Comparison of ENCODE assay signal across 10 mouse cellular contexts in genomic region chr14:49234788-49235515, GRCm38 (mm10). TPM values are rescaled to one million over a fixed set of nuclear protein-coding genes. Genes with fewer than 3 reads are reported as not detected.
A peak's percentile ranks its signal among the peaks of the same experiment; 100 is the strongest.
DNase-seq lines count a peak whose midpoint lies in the region; ATAC-seq and TF ChIP-seq lines count a peak whose summit lies in the region.
"Had no signal": no experiment of that assay in that cellular context is flagged by ENCODE, and none has a peak within 500 bp of the region (broad histone marks: within the 10 kb centered on the region; RNA-seq: fewer than 3 reads in every experiment).

No protein-coding gene starts in this region.

- H3K4me3 ChIP-seq in midbrain, embryonic 10.5 days: no peak overlapping the region
- H3K4me3 ChIP-seq in midbrain, embryonic 15.5 days: no peak overlapping the region
- H3K4me3 ChIP-seq in heart, postnatal 0 days (ENCODE audit: low read depth, low read length): no peak overlapping the region
- H3K4me3 ChIP-seq in liver, postnatal 0 days (ENCODE audit: low read depth, low read length): no peak overlapping the region

- peaks cover 10% of the 10 kb centered on the region; the same call in 1 of the 2 replicates for H3K27me3 ChIP-seq in midbrain, embryonic 10.5 days (ENCODE audit: low read depth, poor library complexity, severe bottlenecking)
- H3K27me3 ChIP-seq in midbrain, embryonic 15.5 days (replicated peaks): peaks cover 8% of the 10 kb centered on the region
- no peaks in the 10 kb centered on the region for H3K27me3 ChIP-seq in heart, postnatal 0 days (ENCODE audit: control insufficient read depth, insufficient read depth, low read length)
- no peaks in the 10 kb centered on the region for H3K27me3 ChIP-seq in liver, postnatal 0 days (ENCODE audit: insufficient read depth, low read length)

- H3K9ac ChIP-seq in midbrain, embryonic 15.5 days: no peak overlapping the region
- H3K9ac ChIP-seq in heart, postnatal 0 days (replicated peaks; ENCODE audit: low read depth, low read length): no peak overlapping the region
- H3K9ac ChIP-seq in liver, postnatal 0 days (replicated peaks): no peak overlapping the region

- no peak for ATAC-seq in midbrain, embryonic 15.5 days (replicated peaks)
- ATAC-seq in heart, postnatal 0 days (ENCODE audit: insufficient read depth, low read depth): no peak
- ATAC-seq in liver, postnatal 0 days: no peak

- no peaks in the 10 kb centered on the region for H3K9me3 ChIP-seq in midbrain, embryonic 10.5 days (replicated peaks)
- H3K9me3 ChIP-seq in midbrain, embryonic 15.5 days: no peaks in the 10 kb centered on the region
- no peaks in the 10 kb centered on the region for H3K9me3 ChIP-seq in heart, postnatal 0 days (replicated peaks; ENCODE audit: control insufficient read depth, low read length)
- no peaks in the 10 kb centered on the region for H3K9me3 ChIP-seq in liver, postnatal 0 days (ENCODE audit: low read length)

- peaks cover 5% of the 10 kb centered on the region; the same call in 1 of the 2 replicates for H3K4me1 ChIP-seq in midbrain, embryonic 10.5 days
- H3K4me1 ChIP-seq in midbrain, embryonic 15.5 days: no peaks in the 10 kb centered on the region
- H3K4me1 ChIP-seq in heart, postnatal 0 days (ENCODE audit: control insufficient read depth, insufficient read depth): no peaks in the 10 kb centered on the region
- H3K4me1 ChIP-seq in liver, postnatal 0 days (ENCODE audit: insufficient read depth): no peaks in the 10 kb centered on the region

- 45% methylated on average over 9 of the region's 9 CpGs for WGBS in midbrain, embryonic 10.5 days
- 45% methylated on average over 9 of the region's 9 CpGs for WGBS in midbrain, embryonic 15.5 days
- WGBS in heart, postnatal 0 days: 42% methylated on average over 9 of the region's 9 CpGs
- WGBS in liver, postnatal 0 days (ENCODE audit: insufficient replicate concordance): 36% methylated on average over 9 of the region's 9 CpGs

- no peak for TF ChIP-seq POLR2A in brain, embryonic 14.5 days (IDR thresholded peaks at IDR 0.05; ENCODE audit: borderline replicate concordance, extremely low read depth, insufficient read depth, insufficient read length, poor library complexity, severe bottlenecking)

- no peak for TF ChIP-seq EP300 in heart, postnatal 0 days (IDR thresholded peaks at IDR 0.05; ENCODE audit: low read depth)
- TF ChIP-seq EP300 in liver, postnatal 0 days (IDR thresholded peaks at IDR 0.05; ENCODE audit: low read depth): no peak

- peak; percentile 7 to 68 for DNase-seq in adrenal gland, adult (ENCODE audit: inconsistent age in 2 of 2, low spot score in 1 of 2)
- DNase-seq in adrenal gland, adult 8-10 months: no peak
- peak; percentile 59 for DNase-seq in midbrain, embryonic 10.5 days (ENCODE audit: low spot score)
- DNase-seq in brain, embryonic 14.5 days (ENCODE audit: low read depth): peak; percentile 82
- DNase-seq in heart, postnatal 0 days (ENCODE audit: low spot score): peak; percentile 69
- peak; percentile 55 for DNase-seq in liver, postnatal 0 days
- peak; percentile 12 to 66 for DNase-seq in spleen, postnatal 10 days (ENCODE audit: low spot score in 2 of 2)

- no peak overlapping the region for H3K4me2 ChIP-seq in midbrain, embryonic 15.5 days
- no peak overlapping the region for H3K4me2 ChIP-seq in heart, postnatal 0 days (ENCODE audit: low read depth, low read length)
- no peak overlapping the region for H3K4me2 ChIP-seq in liver, postnatal 0 days (ENCODE audit: low read depth, low read length)

- H3K27ac ChIP-seq in midbrain, embryonic 10.5 days (replicated peaks): no peak overlapping the region
- H3K27ac ChIP-seq in midbrain, embryonic 15.5 days: no peak overlapping the region
- no peak overlapping the region for H3K27ac ChIP-seq in heart, postnatal 0 days (ENCODE audit: low read depth)
- H3K27ac ChIP-seq in liver, postnatal 0 days (ENCODE audit: low read depth): no peak overlapping the region

- peak; percentile 57; the same call in 1 of the 2 replicates for TF ChIP-seq CTCF in brain, embryonic 14.5 days (IDR thresholded peaks at IDR 0.05; ENCODE audit: borderline replicate concordance, extremely low read depth, insufficient read depth, insufficient read length)
- TF ChIP-seq CTCF in heart, postnatal 0 days (IDR thresholded peaks at IDR 0.05; ENCODE audit: low read depth): peak; percentile 70
- TF ChIP-seq CTCF in liver, postnatal 0 days (IDR thresholded peaks at IDR 0.05; ENCODE audit: low read depth): peak; percentile 83

- no peaks in the 10 kb centered on the region for H3K36me3 ChIP-seq in midbrain, embryonic 10.5 days
- no peaks in the 10 kb centered on the region for H3K36me3 ChIP-seq in midbrain, embryonic 15.5 days (replicated peaks)
- no peaks in the 10 kb centered on the region for H3K36me3 ChIP-seq in heart, postnatal 0 days (replicated peaks; ENCODE audit: control insufficient read depth, insufficient read depth, low read length)
- no peaks in the 10 kb centered on the region for H3K36me3 ChIP-seq in liver, postnatal 0 days (replicated peaks; ENCODE audit: insufficient read depth, low read length)

RNA-seq across cellular contexts. Expression of gene ccdc198, which starts 10.3 kb away (rescaled TPM):
- total RNA-seq in adrenal gland, adult 8-10 months (2022): not detected
- 0.06 and 0.29 TPM in 2 replicates for polyA plus RNA-seq in midbrain, embryonic 10.5 days (2016; fragmentation: Nextera tagmentation; extraction: Ambion mirVana)
- polyA plus RNA-seq in midbrain, embryonic 15.5 days (2015; fragmentation: Nextera tagmentation; extraction: Ambion mirVana): 0.06 and 0.28 TPM in 2 replicates
- polyA plus RNA-seq in brain, embryonic 14.5 days (2012; rRNA removed): 0.06 and 0.18 TPM in 2 replicates
- not detected in 2 replicates for total RNA-seq in heart, postnatal 0 days (2014; rRNA removed; ENCODE audit: low replicate concordance)
- 0.14 TPM in 1 of 2 replicates, not detected in the other for polyA plus RNA-seq in heart, postnatal 0 days (2015; fragmentation: Nextera tagmentation; extraction: Ambion mirVana)
- polyA plus RNA-seq in liver, postnatal 0 days (2015; fragmentation: Nextera tagmentation; extraction: Ambion mirVana): 0.46 and 1.5 TPM in 2 replicates
- total RNA-seq: heart, postnatal 36 days had no signal
- polyA plus RNA-seq: C2C12 had no signal
